Mouse (Mus musculus): ENCODE measurements around the gene Zfp786.

Gene Zfp786

DNA sequence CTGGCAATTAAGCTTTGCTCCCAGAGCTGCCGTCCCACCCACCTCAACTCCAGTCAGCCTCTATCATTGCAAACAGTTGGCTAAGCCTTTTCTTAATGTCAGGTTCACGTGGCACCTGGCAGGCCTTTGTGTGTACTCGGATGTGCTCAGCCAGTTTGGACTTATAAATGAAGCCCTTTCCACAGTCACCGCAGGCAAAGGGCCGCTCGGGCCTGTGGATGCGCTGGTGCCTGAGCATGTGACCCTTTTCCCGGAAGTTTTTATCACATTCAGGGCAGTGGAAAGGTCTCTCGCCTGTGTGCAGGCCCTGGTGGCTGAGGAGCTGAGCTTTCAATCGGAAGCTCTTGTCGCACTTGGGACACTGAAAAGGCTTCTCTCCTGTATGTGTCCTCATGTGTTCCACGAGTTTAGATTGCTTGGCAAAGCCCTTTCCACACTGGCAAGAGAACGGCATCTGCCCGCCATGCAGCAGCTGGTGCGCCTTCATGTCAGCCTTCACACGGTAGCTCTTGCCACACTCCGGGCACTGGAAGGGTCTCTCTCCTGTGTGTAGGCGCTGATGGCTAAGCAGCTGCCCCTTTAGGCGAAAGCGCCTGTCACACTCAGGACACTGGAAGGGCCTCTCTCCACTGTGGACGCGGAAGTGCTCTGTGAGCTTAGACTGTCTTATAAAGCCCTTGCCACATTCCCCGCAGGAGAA lies 10.9 kb downstream of the Zfp786 start:
- no peak for DNase-seq

DNA sequence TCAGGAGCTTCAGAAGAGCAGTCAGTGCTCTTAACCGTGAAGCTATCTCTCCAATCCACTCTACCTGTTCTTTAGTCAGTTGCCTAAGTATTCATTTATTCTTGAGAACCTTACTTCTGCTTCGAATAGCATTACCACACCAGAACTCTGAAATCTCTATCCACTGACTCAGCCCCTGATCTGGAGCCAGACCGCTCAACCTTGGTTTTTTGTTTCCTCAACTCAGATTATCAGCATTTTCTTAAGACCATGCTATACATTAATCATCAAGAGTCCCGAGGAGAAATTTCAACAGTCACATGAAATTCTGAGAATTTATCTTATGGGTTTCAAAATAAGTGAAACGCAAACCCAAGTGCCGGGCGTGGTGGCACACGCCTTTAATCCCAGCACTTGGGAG lies 11.9 kb downstream of the Zfp786 start:
- no peak for DNase-seq

DNA sequence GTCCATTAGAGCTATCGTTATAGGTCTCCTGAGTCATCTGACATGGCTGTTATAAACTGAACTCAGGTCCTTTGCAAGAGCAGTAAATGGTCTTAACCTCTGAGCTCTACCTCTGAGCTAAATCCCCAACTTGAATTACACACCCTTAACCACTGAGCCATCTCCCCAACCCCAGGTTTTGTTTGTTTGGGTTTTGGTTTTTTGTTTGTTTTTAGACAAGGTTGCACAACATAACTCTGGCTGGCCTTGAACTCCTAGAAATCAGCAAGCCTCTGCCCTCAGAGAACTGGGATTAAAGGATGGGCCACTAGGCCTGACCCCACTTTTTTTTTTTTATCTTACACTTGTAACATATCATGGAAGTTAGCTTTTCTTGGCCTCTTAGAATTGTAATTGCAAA lies 14.5 kb downstream of the Zfp786 start:
- DNase-seq: no peak

DNA sequence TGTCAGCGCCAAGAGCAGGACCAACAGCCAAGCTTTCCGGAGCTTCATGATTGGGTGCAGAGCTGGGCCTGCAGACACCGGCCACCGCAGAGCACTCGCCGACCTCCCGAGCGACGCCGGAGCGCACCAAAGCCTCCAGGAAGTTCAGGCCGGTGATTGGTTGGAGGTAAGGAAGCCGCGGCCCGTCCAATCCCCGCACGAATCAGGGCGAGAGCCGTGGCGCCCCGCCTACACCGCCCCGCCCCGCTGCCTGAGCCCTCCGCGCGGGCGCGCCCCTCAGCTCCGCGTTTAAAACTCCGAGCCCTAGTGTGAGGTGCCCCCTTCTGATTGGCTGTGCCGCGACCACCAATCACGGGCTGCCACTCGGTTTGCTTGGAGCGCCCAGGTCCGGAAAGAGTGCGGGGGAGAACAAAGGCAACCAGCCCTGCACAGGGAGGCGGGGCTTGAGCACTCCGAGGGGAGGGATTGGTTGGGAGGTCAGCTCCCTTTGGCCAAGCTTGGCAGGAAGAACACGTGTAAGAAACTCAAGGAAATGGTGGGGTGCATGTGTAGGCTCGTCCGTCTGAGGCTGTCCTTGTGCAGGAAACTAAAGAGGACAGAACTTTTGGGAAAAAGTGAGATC lies 17.3 kb downstream of the Zfp786 start, which contains the start of gene Pdia4:
TSS of gene Pdia4 (minus strand) at position 174 of the 622 bp plus-strand sequence.
- peak; percentile 99 for DNase-seq

DNA sequence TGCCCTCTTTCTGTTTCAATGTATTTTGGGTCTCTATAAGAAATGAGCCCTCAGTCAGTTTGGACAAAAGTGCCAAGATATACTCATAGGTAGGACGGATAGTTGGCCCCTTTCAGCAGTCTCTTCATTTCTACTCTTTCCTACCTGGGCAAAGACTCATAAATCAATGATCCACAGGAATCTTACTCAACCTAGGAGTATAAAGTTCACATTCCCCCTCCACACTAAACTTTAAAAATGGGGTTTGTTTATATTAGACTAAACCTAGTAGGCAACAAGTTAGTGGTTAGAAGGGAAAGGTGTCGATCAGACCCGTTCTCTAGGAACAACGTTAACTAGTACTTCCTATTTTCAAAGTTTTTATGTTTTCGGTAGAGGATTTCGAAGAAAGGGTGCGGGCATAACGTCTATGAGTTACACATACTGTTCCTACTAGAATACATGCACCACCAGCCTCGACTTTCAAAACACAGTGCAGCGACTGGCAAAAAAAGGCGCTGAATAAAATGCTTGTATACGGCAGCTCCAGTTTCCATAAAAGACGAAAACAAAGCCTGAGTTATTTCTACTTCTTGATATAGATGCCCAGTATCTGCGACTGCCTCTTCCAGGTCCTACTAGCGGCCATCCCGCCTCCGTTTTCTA lies 18.3 kb downstream of the Zfp786 start:
- no peak for DNase-seq

DNA sequence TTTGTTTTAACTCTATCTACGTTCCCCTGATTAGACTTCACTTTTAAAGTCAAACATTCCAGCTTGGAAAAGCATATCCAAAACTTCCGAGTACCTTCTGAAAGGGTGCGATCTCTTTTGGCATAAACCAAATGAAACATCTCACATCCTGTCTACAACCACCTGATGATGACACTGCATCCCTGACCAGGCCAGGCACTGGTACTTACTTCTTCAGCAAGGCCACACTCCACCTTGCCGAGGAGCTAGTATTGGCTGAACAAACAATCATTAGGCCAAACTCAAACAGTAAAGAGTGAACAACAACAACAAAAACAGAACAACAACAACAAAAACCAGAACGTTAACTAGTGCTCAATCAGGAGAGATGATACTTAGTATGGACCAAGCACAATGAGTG lies 19.3 kb downstream of the Zfp786 start:
- DNase-seq: no peak

DNA sequence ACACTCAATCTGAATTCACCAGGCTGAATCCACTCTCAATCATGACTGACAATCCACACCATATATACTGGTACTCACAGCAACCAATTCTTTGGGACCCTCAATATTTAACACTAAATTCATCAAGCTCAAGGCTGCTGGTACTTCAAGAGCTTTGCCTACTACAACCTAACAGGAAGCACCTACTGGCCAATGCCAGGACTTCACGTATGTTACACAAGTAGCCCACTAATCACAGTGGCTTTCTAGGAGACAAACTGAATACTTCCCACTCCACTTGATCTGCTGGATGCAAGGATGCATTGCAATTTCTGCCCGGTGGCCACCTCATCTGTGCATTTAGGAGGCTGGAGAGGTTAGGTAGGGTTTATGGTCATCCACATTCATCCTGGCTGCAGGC lies 20.5 kb downstream of the Zfp786 start:
- no peak for DNase-seq

DNA sequence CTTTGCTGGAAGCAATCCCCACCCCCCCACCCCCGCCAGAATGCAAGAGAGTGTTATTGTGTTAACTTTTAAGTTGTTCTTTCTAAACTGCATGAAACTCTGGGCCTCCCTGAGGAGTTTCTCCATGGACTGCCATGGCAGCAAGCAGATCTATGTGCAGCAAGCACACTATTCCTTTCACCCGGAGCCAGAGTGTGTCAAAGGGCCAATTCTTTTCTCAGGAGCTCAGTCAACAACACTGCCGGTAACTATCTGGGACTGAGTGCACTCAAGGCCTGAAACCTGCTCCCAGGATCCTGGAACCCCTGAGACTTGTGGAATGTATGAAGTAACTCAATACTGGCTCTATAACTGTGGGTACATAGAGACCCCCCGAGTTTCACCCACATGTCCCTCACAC lies 21.6 kb downstream of the Zfp786 start:
- no peak for DNase-seq

DNA sequence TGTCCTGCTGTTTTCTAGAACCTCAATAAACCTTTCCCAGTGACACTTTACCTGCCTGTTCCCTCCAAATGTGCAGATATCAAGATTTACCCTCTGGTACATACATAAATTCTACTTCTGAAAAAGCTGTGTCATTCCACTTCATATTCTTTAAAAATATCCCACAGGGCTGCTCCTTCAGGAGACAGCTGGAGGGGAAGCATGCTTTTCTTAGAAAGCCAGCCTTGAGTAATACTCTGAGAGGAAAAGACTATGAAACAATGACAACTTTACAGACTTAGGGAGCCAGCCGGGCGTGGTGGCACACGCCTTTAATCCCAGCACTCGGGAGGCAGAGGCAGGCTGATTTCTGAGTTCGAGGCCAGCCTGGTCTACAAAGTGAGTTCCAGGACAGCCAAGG lies 22.1 kb downstream of the Zfp786 start:
- DNase-seq: no peak

DNA sequence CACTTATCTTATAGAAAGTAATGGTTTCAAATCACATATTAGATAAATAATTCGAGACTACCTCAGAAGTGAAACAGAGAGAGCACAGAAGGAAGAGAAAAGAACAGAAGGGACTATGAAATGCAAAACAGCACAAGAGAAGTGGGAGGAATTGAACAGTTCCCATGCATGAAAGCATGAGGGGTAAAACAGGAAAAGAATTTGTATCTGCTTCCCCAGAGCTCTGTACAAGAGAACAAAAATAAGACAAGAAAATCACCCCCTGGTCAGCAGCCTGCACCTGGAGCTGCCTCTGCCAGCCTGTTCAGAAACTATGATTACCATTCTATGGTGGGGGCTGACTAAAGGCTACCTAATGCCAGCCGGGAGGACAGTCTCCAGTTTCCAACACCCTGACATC lies 23.2 kb downstream of the Zfp786 start:
- DNase-seq: no peak

DNA sequence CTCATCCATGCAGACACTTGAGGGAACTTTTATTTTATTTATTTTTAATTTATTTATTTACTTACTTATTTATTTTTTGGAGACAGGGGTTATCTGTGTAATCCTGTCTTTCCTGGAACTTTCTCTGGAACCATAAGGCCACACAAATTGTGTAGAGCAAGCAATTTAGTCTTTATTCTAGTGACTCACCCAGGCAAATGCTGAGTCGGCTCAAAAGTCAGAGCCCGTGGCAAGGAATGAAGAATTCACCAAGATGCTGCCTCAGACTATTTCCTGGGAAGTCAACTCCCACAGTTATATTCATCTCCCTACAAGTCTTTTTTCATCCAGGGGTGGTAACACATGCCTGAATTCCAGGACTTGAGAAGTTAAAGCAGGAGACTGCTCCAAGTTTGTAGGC lies 25.1 kb downstream of the Zfp786 start:
- DNase-seq: no peak

DNA sequence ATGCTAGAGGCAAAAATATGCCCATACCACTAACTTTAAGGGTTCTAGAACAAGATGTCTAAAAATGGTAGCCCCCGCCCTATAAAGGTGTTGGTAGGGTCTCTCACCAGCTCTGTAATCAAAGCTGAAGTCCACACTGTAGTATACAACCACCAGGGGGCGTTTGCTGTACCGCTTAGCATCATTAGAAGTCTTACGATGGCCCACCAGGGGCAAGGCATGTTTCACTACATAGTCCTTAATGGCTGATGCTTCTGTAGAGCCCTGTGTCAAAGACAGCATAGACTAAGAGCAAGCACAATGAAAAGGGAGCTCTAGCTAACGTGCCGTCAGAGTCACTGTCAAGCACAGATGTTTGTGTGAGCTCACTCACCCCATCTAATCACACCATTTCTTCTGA lies 31.6 kb downstream of the Zfp786 start:
- peak; percentile 76 for DNase-seq

DNA sequence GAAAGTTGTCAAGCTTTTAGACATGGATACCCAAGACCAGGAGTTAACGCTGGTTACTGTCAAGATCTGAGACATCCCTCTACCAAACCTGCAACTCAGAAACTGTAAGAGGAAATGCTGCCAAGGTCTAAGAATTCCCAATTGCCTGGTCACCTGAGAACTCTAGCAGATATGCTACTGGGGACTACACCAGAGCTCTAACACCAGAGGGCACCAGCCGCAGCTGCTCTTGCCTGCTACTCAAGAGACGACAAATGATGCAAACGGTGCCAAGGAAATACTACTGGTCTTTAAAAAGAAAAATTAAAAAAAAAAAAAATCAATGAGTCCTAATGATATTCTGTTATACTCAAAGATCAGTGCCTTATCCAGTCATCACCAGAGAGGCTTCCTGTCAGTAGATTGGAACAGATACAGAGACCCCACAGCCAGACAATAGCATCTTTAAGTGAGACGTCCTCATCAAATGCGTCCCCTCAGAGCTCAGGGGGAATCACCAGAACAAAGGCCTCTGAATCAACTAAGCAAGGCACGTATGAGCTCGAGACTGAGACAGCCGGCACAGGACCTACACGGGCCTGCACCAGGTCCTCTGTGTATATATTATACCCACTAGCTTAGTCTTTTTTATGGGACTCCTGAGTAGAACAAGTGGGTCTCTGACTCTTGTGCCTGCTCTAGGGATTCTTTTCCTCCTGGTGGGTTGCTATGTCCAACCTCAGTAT lies 36.4 kb downstream of the Zfp786 start:
- peak; percentile 58 for DNase-seq

DNA sequence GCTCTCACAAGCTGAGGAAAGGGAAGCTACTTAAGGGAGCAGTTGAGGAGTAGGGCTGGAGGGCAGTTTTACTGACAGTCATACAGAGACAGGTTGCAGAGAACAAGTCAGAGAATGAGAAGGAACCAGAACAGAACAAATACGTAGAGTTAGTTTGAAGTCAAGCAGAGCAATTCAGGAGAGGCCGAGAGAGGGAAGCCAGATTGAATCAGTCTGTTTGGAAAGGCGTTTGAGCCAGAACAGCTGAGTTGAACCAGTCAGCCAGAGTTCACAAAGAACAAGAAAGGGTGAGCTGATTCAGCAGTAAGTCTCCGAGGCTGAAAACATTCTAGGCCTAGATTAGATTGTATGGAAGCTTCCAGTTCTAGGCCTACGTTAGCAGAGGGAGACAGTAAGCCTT lies 37.4 kb downstream of the Zfp786 start:
- peak; percentile 30 for DNase-seq

DNA sequence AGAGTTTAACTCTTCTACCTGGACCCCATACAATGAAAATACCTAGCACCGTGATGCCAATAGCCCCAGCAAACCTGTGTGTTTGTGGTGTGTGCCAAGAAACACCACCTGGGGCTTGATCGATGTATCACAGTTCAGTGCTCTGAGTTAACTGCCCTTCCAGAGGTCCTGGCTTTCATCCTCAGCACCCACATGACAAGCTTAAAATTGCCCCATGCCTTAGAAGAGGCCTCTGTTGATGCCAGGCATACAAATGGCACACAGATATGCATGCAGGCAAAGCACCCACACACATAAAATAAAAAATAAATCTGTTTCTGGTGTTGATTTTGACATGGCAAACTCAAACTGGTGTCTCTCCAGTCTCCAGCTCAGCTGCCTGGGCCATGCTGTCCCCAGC lies 38.1 kb downstream of the Zfp786 start:
- no peak for DNase-seq

DNA sequence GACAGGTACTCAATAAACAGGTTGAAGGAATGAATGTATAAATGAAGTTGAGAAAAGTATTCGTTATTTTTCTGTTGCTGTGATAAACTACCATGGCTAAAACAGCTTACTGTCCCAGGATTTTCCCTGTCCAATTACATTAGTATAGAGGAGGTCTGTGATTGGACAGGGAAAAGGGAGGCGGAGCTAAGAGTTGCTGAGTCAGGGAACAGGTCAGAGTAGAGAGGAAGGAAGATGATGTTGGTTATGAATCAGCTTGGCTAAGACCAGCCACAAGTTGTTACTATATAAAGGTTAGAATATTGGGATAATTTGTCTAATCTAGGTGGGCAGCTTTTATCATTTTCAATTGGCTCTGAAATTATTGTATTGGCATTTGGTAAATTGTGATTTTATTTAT lies 39.9 kb downstream of the Zfp786 start:
- no peak for DNase-seq

DNA sequence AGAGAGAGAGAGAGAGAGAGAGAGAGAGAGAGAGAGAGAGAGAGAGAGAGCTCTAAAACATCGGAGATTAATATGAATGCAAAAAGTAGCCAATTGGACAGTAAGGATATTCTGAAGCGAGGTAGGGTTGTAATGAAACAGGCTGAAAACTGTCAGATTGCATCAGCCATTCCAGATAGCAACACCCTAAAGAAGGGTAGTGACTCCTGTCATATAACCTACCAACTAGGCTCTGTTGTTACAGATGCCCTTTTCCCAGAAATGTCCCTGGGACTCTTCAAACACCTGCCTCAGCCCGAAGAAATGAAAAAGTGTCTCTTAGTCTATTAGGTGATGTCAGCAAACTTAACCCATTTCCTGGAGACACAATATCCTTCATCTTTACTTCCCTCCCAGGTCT lies 41.8 kb downstream of the Zfp786 start:
- no peak for DNase-seq

DNA sequence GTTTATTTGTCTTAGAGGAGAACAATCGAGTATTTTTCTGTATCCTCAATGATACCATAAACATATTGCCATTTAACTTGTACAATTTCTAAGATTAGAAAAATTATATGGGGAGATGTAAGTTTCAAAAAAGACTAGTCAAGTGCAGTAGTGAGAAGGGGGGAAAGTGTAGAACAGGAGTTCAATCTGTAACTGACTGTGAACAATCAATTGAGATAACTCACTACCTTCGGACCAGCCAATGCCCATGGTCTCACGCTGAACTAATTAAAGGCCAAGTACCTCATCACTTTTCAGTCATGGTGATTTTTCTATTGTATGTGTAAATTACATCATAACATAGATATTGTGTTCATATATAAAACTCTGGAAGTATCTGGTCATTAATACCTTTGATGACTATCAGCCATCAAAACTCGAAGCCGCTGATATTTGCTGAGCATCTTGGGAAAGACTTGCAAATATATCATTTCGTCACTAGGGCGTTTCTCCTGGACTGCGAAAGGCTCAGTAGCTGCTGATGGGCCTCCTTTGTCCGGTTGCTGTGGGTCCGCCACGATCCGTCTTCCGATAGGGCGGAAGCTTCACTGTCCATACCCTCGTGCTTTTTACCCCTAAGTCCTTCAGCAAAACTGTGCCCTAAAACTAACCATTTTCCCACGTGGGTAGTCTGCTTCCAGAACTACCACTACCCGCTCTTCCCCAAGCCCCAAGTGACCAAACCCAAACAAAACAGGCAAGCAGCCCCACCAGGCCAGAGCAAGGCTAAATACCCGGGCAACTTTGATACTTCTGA lies 42.5 kb downstream of the Zfp786 start:
- DNase-seq: peak; percentile 90

DNA sequence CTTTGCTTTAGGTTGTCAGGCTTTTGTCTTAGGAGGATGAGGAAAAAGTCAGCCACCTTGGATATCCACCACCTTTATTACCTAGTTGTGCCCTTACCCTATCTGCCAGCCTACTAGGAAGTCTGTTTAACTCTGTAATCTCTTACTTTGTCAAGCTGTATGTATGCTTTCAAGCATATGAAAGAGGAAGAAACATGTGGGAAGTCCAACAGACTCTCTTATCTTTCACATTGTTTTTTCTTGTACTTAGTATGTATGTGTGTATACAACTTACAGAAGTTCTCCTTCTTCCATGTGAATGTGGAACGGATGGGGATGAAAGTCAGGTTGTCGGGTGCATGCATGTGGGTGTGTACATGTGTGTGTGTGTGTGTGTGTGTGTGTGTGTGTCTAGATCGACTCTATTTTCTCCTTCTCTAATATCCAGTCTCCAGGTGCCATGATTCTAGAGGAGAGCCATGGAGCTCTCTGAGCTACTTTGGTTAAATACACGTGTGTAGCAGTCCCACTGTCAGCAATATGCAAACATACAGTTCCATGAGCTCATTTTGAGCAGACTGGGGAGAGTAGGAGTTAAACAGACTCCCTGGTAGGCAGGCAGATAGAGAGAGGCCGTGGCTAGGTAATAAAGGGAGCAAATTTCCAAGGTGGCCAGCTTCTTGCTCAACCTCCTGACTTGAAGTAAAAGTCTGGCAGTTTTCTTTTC lies 45.8 kb downstream of the Zfp786 start:
- DNase-seq: no peak

DNA sequence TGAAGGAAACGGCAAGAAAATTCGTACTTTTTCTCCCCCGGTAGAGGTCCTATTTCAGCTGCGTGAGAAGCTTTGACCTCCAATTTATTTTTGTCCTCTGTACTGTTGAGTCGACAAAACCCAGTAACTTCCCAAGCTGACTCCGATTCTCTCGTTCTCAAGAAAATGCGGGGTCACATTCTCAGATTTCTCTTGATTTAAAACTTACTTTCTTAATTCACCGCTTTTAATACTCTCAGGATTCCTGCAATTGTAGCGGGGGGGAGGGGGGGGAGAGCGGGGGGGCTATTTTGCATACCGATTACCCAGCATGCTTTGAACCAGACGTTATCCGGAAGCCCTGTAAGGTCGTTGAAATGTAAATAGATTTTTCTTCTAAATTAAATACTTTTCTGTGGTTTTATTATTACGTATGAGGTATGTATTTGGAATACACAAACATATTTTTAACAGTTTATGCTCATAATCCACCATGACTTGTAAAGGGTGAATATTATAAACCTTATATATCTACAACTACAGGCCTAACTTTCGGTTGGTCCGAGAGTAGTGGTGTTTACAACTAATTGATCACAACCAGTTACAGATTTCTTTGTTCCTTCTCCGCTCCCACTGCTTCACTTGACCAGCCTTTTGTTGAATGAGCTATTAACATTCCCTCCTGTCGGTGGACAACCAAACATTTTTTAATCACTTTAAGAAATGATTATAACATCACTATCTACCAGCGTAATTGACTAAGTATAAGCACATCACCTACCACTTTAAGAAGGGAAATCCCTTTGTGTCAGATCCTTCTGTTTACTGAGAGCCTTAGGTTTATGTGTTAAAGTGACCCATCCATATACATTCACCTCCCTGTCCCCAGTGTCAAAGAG lies 49.3 kb downstream of the Zfp786 start:
- peak; percentile 63 for DNase-seq

DNA sequence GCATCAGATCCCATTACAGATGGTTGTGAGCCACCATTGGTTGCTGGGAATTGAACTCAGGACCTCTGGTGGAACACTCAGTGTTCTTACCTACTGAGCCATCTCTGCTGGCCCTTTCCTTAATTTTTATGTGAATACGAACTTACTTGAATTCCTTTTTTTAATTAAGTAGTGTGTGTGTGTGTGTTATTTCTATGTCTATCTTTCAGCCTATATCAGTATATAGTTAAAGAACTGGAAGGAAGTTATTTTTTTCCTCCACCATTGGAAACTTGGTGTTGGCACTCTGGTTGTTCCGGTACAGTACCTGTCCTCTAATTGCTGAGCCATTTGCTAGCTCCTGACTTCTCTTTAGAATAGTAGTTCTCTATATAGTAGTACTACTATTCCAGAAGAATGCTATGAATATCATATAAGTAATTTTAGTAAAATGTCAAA lies 50.1 kb downstream of the Zfp786 start:
- DNase-seq: no peak

Measured in kidney, postnatal 14 days (tissue).